Mouse (Mus musculus) hindbrain, embryonic 15.5 days (tissue): ENCODE results near the gene Mylip. TPM values are rescaled to one million over a fixed set of nuclear protein-coding genes. Genes with fewer than 3 reads are reported as not detected.

Experiments
- ATAC-seq: fragments of 200-750 bp; cut with Nextera tagmentation; 2 replicates; pipeline ENCODE4 v1.8.0; 2017; ENCODE audit warnings: low read depth, moderate number of reproducible peaks, moderate TSS enrichment; ENCODE audit not compliant: low FRiP score
- H3K27ac ChIP-seq: fragments of 300-500 bp; sonication (generic); replicated peaks from 2 replicates; pipeline ENCODE4 v1.5.1; 2015; ENCODE audit warnings: mild to moderate bottlenecking, inconsistent platforms
- H3K27me3 ChIP-seq: fragments of 300-500 bp; sonication (generic); 2 replicates; pipeline ENCODE4 v1.6.1; 2015; ENCODE audit warnings: control low read depth, inconsistent platforms
- H3K36me3 ChIP-seq: fragments of 300-500 bp; sonication (generic); 2 replicates; pipeline ENCODE4 v1.6.1; 2015; ENCODE audit warnings: control low read depth, inconsistent platforms
- H3K4me1 ChIP-seq: fragments of 300-500 bp; sonication (generic); replicated peaks from 2 replicates; pipeline ENCODE4 v1.6.1; 2015; ENCODE audit warnings: control low read depth, inconsistent platforms
- H3K4me2 ChIP-seq: fragments of 300-500 bp; sonication (generic); 2 replicates; pipeline ENCODE4 v1.6.1; 2015; ENCODE audit warnings: moderate library complexity, mild to moderate bottlenecking, inconsistent platforms
- H3K4me3 ChIP-seq: fragments of 300-500 bp; sonication (generic); 2 replicates; pipeline ENCODE4 v1.5.1; 2015; ENCODE audit warnings: mild to moderate bottlenecking, inconsistent platforms
- H3K9ac ChIP-seq: fragments of 300-500 bp; sonication (generic); 2 replicates; pipeline ENCODE4 v1.6.1; 2015; ENCODE audit warnings: inconsistent platforms
- H3K9me3 ChIP-seq: fragments of 300-500 bp; sonication (generic); 2 replicates; pipeline ENCODE4 v1.6.1; 2016; ENCODE audit warnings: control low read depth, inconsistent platforms
- WGBS: fragments of 180-500 bp; shearing (Covaris S2); methylation state at CpG from one replicate; pipeline ENCODE4 v1.1.7; 2015; 5-methylcytosine and 5-hydroxymethylcytosine counted together
- polyA plus RNA-seq: library from polyadenylated mRNA; unstranded; fragments of >200 nt; fragmentation: Nextera tagmentation; extraction: Ambion mirVana; gene quantifications from 2 replicates; pipeline ENCODE4 v1.2.1, GENCODE M21; 2015

The Mylip gene
- polyA plus RNA-seq, 1 experiment from 2014 or later, result 7.3 TPM

- Histone ChIP-seq H3K4me3 (no peak overlapping the region), H3K9me3 (no peaks in the 10 kb centered on the region), H3K4me1 (no peaks in the 10 kb centered on the region; the same call in 1 of the 2 replicates), H3K9ac (no peak overlapping the region), H3K27ac (no peak overlapping the region), H3K36me3 (no peaks in the 10 kb centered on the region), H3K4me2 (no peak overlapping the region), H3K27me3 (no peaks in the 10 kb centered on the region)
- 69% methylated on average over 8 of the region's 8 CpGs for WGBS
- no peak for ATAC-seq
Observed at GRCm38 (mm10) chr13:45442918-45443535, 53.5 kb downstream of the Mylip start.

- H3K27ac ChIP-seq, result no peak overlapping the region
- no peaks in the 10 kb centered on the region for H3K27me3 ChIP-seq
- no peak overlapping the region for H3K4me3 ChIP-seq
- no peaks in the 10 kb centered on the region; the same call in 1 of the 2 replicates for H3K4me1 ChIP-seq
- H3K4me2 ChIP-seq, result no peak overlapping the region
- H3K9me3 ChIP-seq, result no peaks in the 10 kb centered on the region
- ATAC-seq, result no peak
- WGBS, result 74% methylated on average over 8 of the region's 8 CpGs
- H3K9ac ChIP-seq, result no peak overlapping the region
- H3K36me3 ChIP-seq, result no peaks in the 10 kb centered on the region
Observed at GRCm38 (mm10) chr13:45444220-45444619, 54.7 kb downstream of the Mylip start.

DNA sequence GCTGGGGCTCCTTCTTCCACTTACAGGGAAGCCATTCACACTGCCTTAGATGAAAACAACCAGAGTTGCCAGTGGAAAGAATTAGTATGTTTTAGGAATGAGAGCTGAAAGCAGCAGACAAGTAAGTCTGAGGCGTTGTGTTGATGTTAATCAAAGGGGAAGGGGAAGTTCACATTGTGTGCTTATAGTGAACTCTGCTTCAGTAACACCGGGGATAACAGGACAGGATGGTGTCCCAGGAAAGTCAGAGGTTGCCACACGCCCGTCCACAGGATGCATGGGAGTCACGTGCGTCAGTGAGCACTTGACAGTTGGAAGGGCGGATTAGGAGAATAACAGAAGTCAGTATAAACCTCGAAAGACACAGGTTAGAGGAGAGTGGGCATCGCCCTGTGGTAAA lies 55.1 kb downstream of the Mylip start:
- no peak for ATAC-seq
- H3K36me3 ChIP-seq, result no peaks in the 10 kb centered on the region
- no peak overlapping the region for H3K27ac ChIP-seq
- H3K9me3 ChIP-seq, result no peaks in the 10 kb centered on the region
- H3K27me3 ChIP-seq, result no peaks in the 10 kb centered on the region
- H3K4me3 ChIP-seq, result no peak overlapping the region
- no peak overlapping the region for H3K9ac ChIP-seq
- no peak overlapping the region for H3K4me2 ChIP-seq
- H3K4me1 ChIP-seq, result no peaks in the 10 kb centered on the region; the same call in 1 of the 2 replicates
- 76% methylated on average over 9 of the region's 9 CpGs for WGBS

- no peak overlapping the region for H3K4me2 ChIP-seq
- no peaks in the 10 kb centered on the region; the same call in 1 of the 2 replicates for H3K4me1 ChIP-seq
- H3K27me3 ChIP-seq, result no peaks in the 10 kb centered on the region
- ATAC-seq, result no peak
- no peaks in the 10 kb centered on the region for H3K36me3 ChIP-seq
- no peak overlapping the region for H3K4me3 ChIP-seq
- H3K9me3 ChIP-seq, result no peaks in the 10 kb centered on the region
- 89% methylated on average over 1 of the region's 1 CpGs for WGBS
- H3K27ac ChIP-seq, result no peak overlapping the region
- no peak overlapping the region for H3K9ac ChIP-seq
Observed at GRCm38 (mm10) chr13:45446636-45447035, 57.1 kb downstream of the Mylip start.

GRCm38 (mm10) chr13:45452437-45452836 lies 62.9 kb downstream of the Mylip start:
- no peak overlapping the region for H3K4me3 ChIP-seq
- ATAC-seq, result no peak
- peaks cover 13% of the 10 kb centered on the region for H3K4me1 ChIP-seq
- H3K4me2 ChIP-seq, result no peak overlapping the region
- H3K9me3 ChIP-seq, result no peaks in the 10 kb centered on the region
- H3K36me3 ChIP-seq, result no peaks in the 10 kb centered on the region
- 58% methylated on average over 7 of the region's 7 CpGs for WGBS
- H3K9ac ChIP-seq, result no peak overlapping the region
- no peak overlapping the region for H3K27ac ChIP-seq
- no peaks in the 10 kb centered on the region for H3K27me3 ChIP-seq

DNA sequence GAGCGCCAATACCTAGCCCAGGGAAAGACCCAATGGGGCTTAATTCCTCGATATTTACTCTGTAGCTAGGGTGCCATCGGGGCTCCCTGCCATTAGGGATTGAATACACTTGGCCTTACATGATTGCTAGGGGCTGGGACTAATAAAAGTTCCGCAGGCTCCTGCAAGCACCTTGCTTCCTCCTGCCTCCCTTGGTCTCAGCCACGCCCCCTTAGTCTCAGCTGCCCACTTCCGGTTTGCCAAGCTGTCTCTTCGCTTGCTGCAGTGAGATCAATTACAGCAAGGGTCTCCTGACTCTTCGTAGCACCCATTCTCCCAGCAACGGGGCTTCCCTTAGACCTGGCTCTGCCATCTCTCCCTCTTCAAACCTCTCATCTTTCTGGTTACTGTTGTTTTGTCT lies 63.5 kb downstream of the Mylip start:
- H3K4me1 ChIP-seq, result peaks cover 13% of the 10 kb centered on the region
- no peak for ATAC-seq
- H3K4me2 ChIP-seq, result no peak overlapping the region
- WGBS, result 73% methylated on average over 9 of the region's 9 CpGs
- H3K36me3 ChIP-seq, result no peaks in the 10 kb centered on the region
- no peaks in the 10 kb centered on the region for H3K9me3 ChIP-seq
- H3K27ac ChIP-seq, result no peak overlapping the region
- no peak overlapping the region for H3K9ac ChIP-seq
- no peaks in the 10 kb centered on the region for H3K27me3 ChIP-seq
- H3K4me3 ChIP-seq, result no peak overlapping the region

DNA sequence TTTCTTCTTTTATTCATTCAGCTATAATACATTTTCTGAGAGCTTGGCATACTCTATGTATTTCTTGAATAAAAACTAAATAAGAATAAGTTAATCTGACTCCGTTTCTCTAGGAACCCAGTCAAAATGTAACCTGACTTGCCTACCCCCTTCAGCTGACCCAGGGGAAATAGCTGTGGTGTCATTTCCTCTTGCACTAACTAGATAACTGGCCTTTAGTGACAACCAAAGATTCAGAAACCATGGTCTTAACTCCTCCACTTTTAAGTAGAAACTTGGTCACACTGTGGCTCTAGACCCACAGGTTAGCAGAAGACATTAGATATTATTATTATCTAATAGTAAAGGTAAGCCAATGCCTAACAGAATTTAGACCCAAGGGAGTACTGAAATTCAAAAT lies 64.5 kb downstream of the Mylip start:
- 86% methylated on average over 1 of the region's 1 CpGs for WGBS

GRCm38 (mm10) chr13:45454641-45455040 lies 65.1 kb downstream of the Mylip start:
- no peaks in the 10 kb centered on the region for H3K27me3 ChIP-seq
- no peak overlapping the region for H3K4me3 ChIP-seq
- 0 out of 2 replicates have a peak overlapping the region, but pooled peaks have one; percentile 15 for H3K27ac ChIP-seq
- H3K4me1 ChIP-seq, result peaks cover 13% of the 10 kb centered on the region
- no peaks in the 10 kb centered on the region for H3K36me3 ChIP-seq
- WGBS, result 24% methylated on average over 4 of the region's 4 CpGs
- H3K4me2 ChIP-seq, result 0 out of 2 replicates have a peak overlapping the region, but pooled peaks have one; percentile 4
- no peak for ATAC-seq
- no peaks in the 10 kb centered on the region for H3K9me3 ChIP-seq
- no peak overlapping the region for H3K9ac ChIP-seq

More for the DNA sequence above, 64.5 kb downstream of the Mylip start:
- Histone ChIP-seq H3K4me3 (no peak overlapping the region), H3K4me2 (no peak overlapping the region), H3K9ac (no peak overlapping the region), H3K27ac (no peak overlapping the region), H3K27me3 (no peaks in the 10 kb centered on the region), H3K4me1 (peaks cover 13% of the 10 kb centered on the region), H3K36me3 (no peaks in the 10 kb centered on the region), H3K9me3 (no peaks in the 10 kb centered on the region)
- ATAC-seq, result no peak

DNA sequence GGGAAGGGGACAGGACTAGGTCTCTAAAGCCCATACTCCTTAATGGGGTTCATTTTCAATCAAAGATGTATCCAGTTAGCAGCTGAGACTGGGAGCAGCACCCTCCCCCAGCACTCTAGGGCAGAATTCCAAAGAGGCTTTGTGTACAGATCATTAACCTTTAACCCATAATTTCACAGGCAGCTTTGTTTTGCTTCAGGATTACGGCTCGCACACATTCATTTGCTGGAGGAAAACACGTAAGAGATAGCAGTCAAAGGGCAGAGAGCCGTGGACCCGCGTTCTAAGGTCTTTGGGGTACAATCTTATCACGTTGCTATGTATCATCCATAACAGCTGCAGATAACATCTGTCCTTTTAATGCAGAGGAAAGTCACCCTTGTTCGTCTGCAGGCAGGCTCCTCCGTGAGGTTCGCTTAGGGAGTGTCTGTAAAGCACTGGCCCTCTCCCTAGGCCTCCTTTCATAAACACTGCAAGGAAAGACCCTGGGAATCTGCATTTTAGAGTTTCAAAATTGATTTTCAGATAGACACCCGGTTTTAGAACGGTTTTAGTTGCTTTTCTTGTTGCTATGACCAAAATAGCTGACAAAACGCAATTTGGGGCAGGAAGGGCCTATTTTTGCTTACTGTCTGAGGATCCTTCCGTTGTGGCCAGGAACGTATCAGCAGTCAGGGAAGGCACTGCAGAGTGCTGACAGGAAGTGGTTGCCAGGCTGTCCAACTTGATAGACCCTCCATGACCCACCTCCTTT lies 65.7 kb downstream of the Mylip start:
- peak overlapping the region; percentile 4; the same call in 1 of the 2 replicates for H3K4me2 ChIP-seq
- H3K27ac ChIP-seq, result 0 out of 2 replicates have a peak overlapping the region, but pooled peaks have one; percentile 15
- ATAC-seq, result no peak

GRCm38 (mm10) chr13:45455862-45456192 lies 66.3 kb downstream of the Mylip start:
- H3K9ac ChIP-seq, result no peak overlapping the region
- ATAC-seq, result no peak
- H3K4me1 ChIP-seq, result peaks cover 13% of the 10 kb centered on the region
- H3K4me2 ChIP-seq, result no peak overlapping the region
- no peaks in the 10 kb centered on the region for H3K27me3 ChIP-seq
- H3K9me3 ChIP-seq, result no peaks in the 10 kb centered on the region
- no peak overlapping the region for H3K4me3 ChIP-seq
- H3K27ac ChIP-seq, result no peak overlapping the region
- no peaks in the 10 kb centered on the region for H3K36me3 ChIP-seq
- WGBS, result 73% methylated on average over 2 of the region's 2 CpGs

More for the DNA sequence above, 65.7 kb downstream of the Mylip start:
- no peaks in the 10 kb centered on the region for H3K36me3 ChIP-seq
- H3K27me3 ChIP-seq, result no peaks in the 10 kb centered on the region
- no peak overlapping the region for H3K9ac ChIP-seq
- H3K9me3 ChIP-seq, result no peaks in the 10 kb centered on the region
- WGBS, result 15% methylated on average over 15 of the region's 15 CpGs
- no peak overlapping the region for H3K4me3 ChIP-seq
- peaks cover 13% of the 10 kb centered on the region for H3K4me1 ChIP-seq

- H3K9me3 ChIP-seq, result no peaks in the 10 kb centered on the region
- 68% methylated on average over 7 of the region's 7 CpGs for WGBS
- ATAC-seq, result no peak
Observed at GRCm38 (mm10) chr13:45457459-45457858, 67.9 kb downstream of the Mylip start.

GRCm38 (mm10) chr13:45460177-45460576 lies 70.6 kb downstream of the Mylip start:
- no peaks in the 10 kb centered on the region for H3K27me3 ChIP-seq
- H3K9ac ChIP-seq, result no peak overlapping the region
- no peaks in the 10 kb centered on the region for H3K9me3 ChIP-seq
- H3K36me3 ChIP-seq, result no peaks in the 10 kb centered on the region
- H3K4me1 ChIP-seq, result peaks cover 4% of the 10 kb centered on the region
- no peak for ATAC-seq
- WGBS, result 81% methylated on average over 3 of the region's 3 CpGs
- H3K4me3 ChIP-seq, result no peak overlapping the region
- no peak overlapping the region for H3K4me2 ChIP-seq
- no peak overlapping the region for H3K27ac ChIP-seq

More at GRCm38 (mm10) chr13:45457459-45457858, 67.9 kb downstream of the Mylip start:
- Histone ChIP-seq H3K4me1 (peaks cover 13% of the 10 kb centered on the region), H3K9ac (no peak overlapping the region), H3K27ac (no peak overlapping the region), H3K4me3 (no peak overlapping the region), H3K36me3 (no peaks in the 10 kb centered on the region), H3K27me3 (no peaks in the 10 kb centered on the region), H3K4me2 (no peak overlapping the region)
